Mouse (Mus musculus) ES-Bruce4 (cell line): ENCODE measurements at regions not wholly inside any gene's neighbourhood (a gene's known extent, or its start where the extent isn't known, plus 50 kb on each side); places are given as distances from the start of the nearest gene placed in this dataset.

ENCODE experiments used
- H3K27ac ChIP-seq: 2 replicates; pipeline ENCODE4 v1.5.1; 2012; ENCODE audit warnings: low read length, inconsistent platforms; ENCODE audit not compliant: insufficient read depth
- H3K27me3 ChIP-seq: 2 replicates; pipeline ENCODE4 v1.6.1; 2012; ENCODE audit warnings: mild to moderate bottlenecking, low read length, inconsistent platforms; ENCODE audit not compliant: control insufficient read depth, poor library complexity, insufficient read depth, severe bottlenecking
- H3K36me3 ChIP-seq: 2 replicates; pipeline ENCODE4 v1.6.1; 2012; ENCODE audit warnings: inconsistent platforms, mild to moderate bottlenecking, low read length, moderate library complexity; ENCODE audit not compliant: control insufficient read depth, poor library complexity, insufficient read depth, severe bottlenecking
- H3K4me1 ChIP-seq: one replicate; pipeline ENCODE4 v1.8.1; 2011; ENCODE audit warnings: low read length; ENCODE audit not compliant: control insufficient read depth, insufficient read depth
- H3K4me3 ChIP-seq: 2 replicates; pipeline ENCODE4 v1.5.1; 2011; ENCODE audit warnings: low read depth, mild to moderate bottlenecking, low read length
- H3K9ac ChIP-seq: 2 replicates; pipeline ENCODE4 v1.6.1; 2012; ENCODE audit warnings: low read depth, mild to moderate bottlenecking, inconsistent platforms; ENCODE audit not compliant: poor library complexity, severe bottlenecking
- H3K9me3 ChIP-seq: replicated peaks from 2 replicates; pipeline ENCODE4 v1.6.1; 2012; ENCODE audit warnings: mild to moderate bottlenecking, low read length, inconsistent platforms; ENCODE audit not compliant: control insufficient read depth, poor library complexity, insufficient read depth, severe bottlenecking
- CTCF ChIP-seq: IDR thresholded peaks from one replicate; pipeline ENCODE4 v1.8.1; 2011; ENCODE audit warnings: low read depth, low read length
- EP300 ChIP-seq: IDR thresholded peaks from 2 replicates; pipeline ENCODE4 v1.6.1; 2011; ENCODE audit warnings: low read depth, low read length; ENCODE audit not compliant: insufficient read depth
- POLR2A ChIP-seq: IDR thresholded peaks from one replicate; pipeline ENCODE4 v1.8.1; 2011; ENCODE audit warnings: low read length; ENCODE audit not compliant: insufficient read depth

DNA sequence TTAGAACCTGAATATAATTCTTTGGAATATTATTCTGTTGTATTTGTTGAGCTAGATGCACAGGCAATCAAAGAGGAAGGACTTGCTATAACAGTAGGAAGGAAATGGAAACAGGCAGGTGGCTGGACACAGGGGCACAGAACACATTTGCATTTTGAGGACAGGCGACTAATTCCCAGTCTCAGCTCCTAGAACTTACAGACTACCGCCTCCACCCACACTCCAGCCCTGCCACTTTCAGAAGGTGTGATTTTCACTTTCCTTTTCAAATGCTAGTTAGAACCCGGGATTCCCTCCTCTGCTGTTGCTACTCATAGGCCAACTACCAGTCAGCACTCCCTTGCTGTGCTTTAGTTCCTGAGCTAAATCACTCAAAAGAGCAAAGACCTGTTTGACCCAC lies 360.4 kb upstream of the Arid1b start:
- Histone ChIP-seq H3K4me1 (no peaks in the 10 kb centered on the region), H3K9me3 (no peaks in the 10 kb centered on the region), H3K9ac (no peak overlapping the region), H3K27ac (no peak overlapping the region), H3K4me3 (no peak overlapping the region), H3K36me3 (no peaks in the 10 kb centered on the region), H3K27me3 (no peaks in the 10 kb centered on the region; the same call in 1 of the 2 replicates)
- TF ChIP-seq POLR2A (no peak), EP300 (no peak), CTCF (no peak)

DNA sequence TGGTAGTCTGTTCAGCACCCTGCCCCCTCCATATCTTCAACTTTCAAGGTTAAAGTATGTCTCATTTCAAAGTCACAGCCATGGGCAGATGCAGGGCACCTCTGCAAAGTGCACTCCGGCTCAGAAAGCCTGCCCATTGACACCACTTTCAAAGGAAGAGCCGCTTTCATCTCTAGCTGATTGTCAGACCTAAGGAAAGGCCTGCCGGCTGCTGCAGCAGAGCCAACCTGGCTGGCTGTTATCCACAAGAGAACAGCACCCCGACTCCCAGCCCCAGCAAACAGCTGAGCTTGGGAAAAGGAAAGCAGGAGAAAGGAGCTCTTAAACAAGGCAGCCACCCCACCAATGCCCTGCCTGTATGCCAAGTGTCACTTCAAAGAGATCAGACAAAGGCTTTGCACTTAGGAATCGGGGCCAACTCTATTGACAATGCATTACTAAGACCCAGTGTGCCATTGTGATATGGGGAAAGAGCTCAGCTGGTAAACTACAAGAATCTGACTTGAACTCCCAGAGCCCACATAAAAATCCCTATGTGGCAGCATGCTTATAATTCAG lies 357.3 kb upstream of the Arid1b start:
- TF ChIP-seq POLR2A (no peak), EP300 (no peak), CTCF (no peak)
- Histone ChIP-seq H3K4me1 (no peaks in the 10 kb centered on the region), H3K36me3 (no peaks in the 10 kb centered on the region), H3K4me3 (no peak overlapping the region), H3K9ac (no peak overlapping the region), H3K9me3 (no peaks in the 10 kb centered on the region), H3K27me3 (no peaks in the 10 kb centered on the region; the same call in 1 of the 2 replicates), H3K27ac (no peak overlapping the region)

- Histone ChIP-seq H3K4me3 (no peak overlapping the region), H3K36me3 (no peaks in the 10 kb centered on the region), H3K27ac (no peak overlapping the region), H3K9me3 (no peaks in the 10 kb centered on the region), H3K27me3 (no peaks in the 10 kb centered on the region; the same call in 1 of the 2 replicates), H3K4me1 (peaks cover under 1% of the 10 kb centered on the region), H3K9ac (no peak overlapping the region)
- no peak for TF ChIP-seq EP300
- TF ChIP-seq POLR2A, result no peak
- no peak for TF ChIP-seq CTCF
These were observed 354.6 kb upstream of the Arid1b start for GRCm38 (mm10) chr17:4639531-4639930.

DNA sequence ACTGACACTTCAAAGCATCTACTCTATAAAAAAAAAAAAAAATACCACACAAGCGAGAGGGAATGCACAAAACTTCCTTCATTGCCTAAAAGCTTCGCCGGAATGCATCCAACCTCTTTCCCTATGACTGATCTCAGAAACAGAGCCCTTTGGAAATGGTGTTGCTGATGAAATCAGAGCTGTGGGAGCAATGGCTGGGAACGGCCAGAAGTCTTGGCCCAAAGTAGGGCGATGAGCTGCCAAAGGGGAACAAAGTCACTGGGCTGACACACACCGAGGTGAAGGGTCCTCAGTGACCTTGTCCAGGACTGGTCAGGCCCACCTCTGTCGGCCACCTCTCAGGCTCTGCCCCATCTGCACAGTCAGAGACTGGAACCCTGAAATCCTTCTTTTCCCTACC lies 353.6 kb upstream of the Arid1b start:
- H3K4me1 ChIP-seq, result peaks cover 2% of the 10 kb centered on the region
- H3K36me3 ChIP-seq, result no peaks in the 10 kb centered on the region
- H3K27me3 ChIP-seq, result no peaks in the 10 kb centered on the region; the same call in 1 of the 2 replicates
- TF ChIP-seq CTCF, result no peak
- TF ChIP-seq POLR2A, result no peak
- TF ChIP-seq EP300, result no peak
- no peak overlapping the region for H3K9ac ChIP-seq
- no peak overlapping the region for H3K4me3 ChIP-seq
- H3K9me3 ChIP-seq, result no peaks in the 10 kb centered on the region
- H3K27ac ChIP-seq, result no peak overlapping the region

DNA sequence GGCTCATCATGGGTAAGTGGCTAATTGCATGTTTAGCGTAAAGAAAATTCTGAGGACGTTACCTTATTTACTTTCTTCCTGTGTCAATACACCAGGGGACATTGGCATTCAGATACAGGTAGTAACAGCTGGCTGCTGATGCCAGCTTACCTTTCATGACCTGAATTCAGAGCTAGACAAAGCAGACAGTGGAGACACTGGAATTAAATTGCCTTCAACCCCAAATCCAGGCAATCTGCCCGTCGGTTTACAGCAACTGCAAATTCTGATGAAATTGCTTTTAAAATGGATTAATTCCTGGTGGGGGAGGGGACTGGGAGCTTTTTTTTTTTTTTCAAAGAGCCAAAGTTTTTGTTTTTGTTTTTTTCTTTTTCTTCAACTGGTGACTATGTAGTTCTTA lies 353.0 kb upstream of the Arid1b start:
- H3K4me3 ChIP-seq, result no peak overlapping the region
- no peaks in the 10 kb centered on the region for H3K9me3 ChIP-seq
- no peaks in the 10 kb centered on the region; the same call in 1 of the 2 replicates for H3K27me3 ChIP-seq
- no peak overlapping the region for H3K9ac ChIP-seq
- H3K4me1 ChIP-seq, result peaks cover 2% of the 10 kb centered on the region
- H3K36me3 ChIP-seq, result no peaks in the 10 kb centered on the region
- TF ChIP-seq CTCF, result no peak
- TF ChIP-seq POLR2A, result no peak
- TF ChIP-seq EP300, result no peak
- H3K27ac ChIP-seq, result no peak overlapping the region

- Histone ChIP-seq H3K27me3 (no peaks in the 10 kb centered on the region), H3K9ac (no peak overlapping the region), H3K4me3 (no peak overlapping the region), H3K9me3 (no peaks in the 10 kb centered on the region), H3K4me1 (peaks cover 2% of the 10 kb centered on the region), H3K36me3 (no peaks in the 10 kb centered on the region), H3K27ac (no peak overlapping the region)
- no peak for TF ChIP-seq CTCF
- no peak for TF ChIP-seq POLR2A
- no peak for TF ChIP-seq EP300
These were observed 352.1 kb upstream of the Arid1b start for GRCm38 (mm10) chr17:4642046-4642445.
